Mouse (Mus musculus) olfactory bulb, adult 2 months (tissue): ENCODE data around the gene Tcf12.

Experiments
- CTCF ChIP-seq: fragments of 200-500 bp; IDR thresholded peaks from 2 replicates; pipeline ENCODE4 v1.5.1; 2012; ENCODE audit warnings: low read depth, mild to moderate bottlenecking, low read length, moderate library complexity; ENCODE audit not compliant: insufficient read depth
- POLR2A ChIP-seq: fragments of 200-500 bp; IDR thresholded peaks from 2 replicates; pipeline ENCODE4 v1.6.1; 2012; ENCODE audit warnings: mild to moderate bottlenecking, low read depth, low read length, moderate library complexity; ENCODE audit not compliant: insufficient read depth

DNA sequence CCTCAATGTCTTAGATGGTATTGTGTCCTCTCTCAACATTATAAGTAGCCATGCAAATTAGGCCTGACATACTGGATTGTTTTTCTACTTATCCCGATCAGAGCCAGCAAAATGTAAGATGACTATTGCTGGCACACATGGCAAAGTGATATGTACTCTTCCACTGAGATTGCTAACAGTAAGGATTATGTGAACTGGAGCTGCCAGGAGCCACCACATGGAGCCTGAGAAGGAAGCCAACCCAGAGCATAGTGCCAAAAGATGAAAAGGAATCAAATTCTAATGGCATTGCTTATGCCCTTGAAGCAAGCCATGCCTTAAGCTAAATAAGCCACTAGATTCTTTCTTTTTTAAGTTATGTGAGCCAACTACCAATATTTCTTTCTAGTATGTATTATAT is 13.8 kb upstream of the Tcf12 start:
- TF ChIP-seq CTCF (no peak), POLR2A (no peak)
